Mouse (Mus musculus) midbrain, embryonic 10.5 days (tissue): Measurements from ENCODE around the gene Kcnq1. TPM values are rescaled to one million over a fixed set of nuclear protein-coding genes. Genes with fewer than 3 reads are reported as not detected.

Source experiments
- DNase-seq: peaks from one replicate; pipeline ENCODE4 v3.0.0-alpha.2; 2017; ENCODE audit warnings: low spot score
- H3K27ac ChIP-seq: fragments of 300-500 bp; sonication (generic); replicated peaks from 2 replicates; pipeline ENCODE4 v1.5.1; 2016; ENCODE audit warnings: mild to moderate bottlenecking
- H3K27me3 ChIP-seq: fragments of 300-500 bp; sonication (generic); 2 replicates; pipeline ENCODE4 v1.6.1; 2016; ENCODE audit warnings: low read depth, mild to moderate bottlenecking; ENCODE audit not compliant: poor library complexity, severe bottlenecking
- H3K36me3 ChIP-seq: fragments of 300-500 bp; sonication (generic); 2 replicates; pipeline ENCODE4 v1.6.1; 2016; ENCODE audit warnings: mild to moderate bottlenecking, moderate library complexity
- H3K4me1 ChIP-seq: fragments of 300-500 bp; sonication (generic); 2 replicates; pipeline ENCODE4 v1.6.1; 2016
- H3K4me3 ChIP-seq: fragments of 300-500 bp; sonication (generic); 2 replicates; pipeline ENCODE4 v1.5.1; 2016; ENCODE audit warnings: mild to moderate bottlenecking, moderate library complexity
- H3K9me3 ChIP-seq: fragments of 300-500 bp; sonication (generic); replicated peaks from 2 replicates; pipeline ENCODE4 v1.6.1; 2016; ENCODE audit warnings: mild to moderate bottlenecking
- WGBS: fragments of 180-500 bp; shearing (Covaris S2); methylation state at CpG from one replicate; pipeline ENCODE4 v1.1.7; 2016; 5-methylcytosine and 5-hydroxymethylcytosine counted together
- polyA plus RNA-seq: library from polyadenylated mRNA; unstranded; fragments of >200 nt; fragmentation: Nextera tagmentation; extraction: Ambion mirVana; gene quantifications from 2 replicates; pipeline ENCODE4 v1.2.1, GENCODE M21; 2016

Kcnq1 gene
- polyA plus RNA-seq, 1 experiment from 2014 or later = 0.69 TPM

DNA sequence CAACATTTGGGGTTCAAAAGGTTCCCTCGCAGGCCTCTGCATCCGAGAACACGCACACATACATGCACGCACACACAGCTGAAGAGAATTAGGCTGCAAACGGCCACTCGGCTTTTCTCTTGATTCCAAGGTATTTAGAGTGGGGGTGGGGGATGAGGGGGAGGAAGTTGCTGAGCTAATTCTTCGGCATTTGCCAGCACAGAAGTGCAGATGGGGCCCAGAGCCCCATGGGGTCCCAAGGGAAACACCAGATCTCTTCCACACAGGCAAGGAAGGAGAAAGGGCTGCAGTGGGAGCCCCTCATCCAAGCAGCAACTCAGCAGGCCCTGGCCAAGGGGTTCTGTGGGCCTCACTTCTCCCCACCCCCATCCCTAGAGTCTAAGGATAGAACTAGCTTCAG is 193.9 kb downstream of the Kcnq1 start:
- WGBS = 68% methylated on average over 7 of the region's 7 CpGs
- peaks cover 18% of the 10 kb centered on the region for H3K4me1 ChIP-seq
- peaks cover 14% of the 10 kb centered on the region for H3K9me3 ChIP-seq
- H3K27ac ChIP-seq = peak overlapping the region; percentile 47
- H3K36me3 ChIP-seq = no peaks in the 10 kb centered on the region
- peaks cover 6% of the 10 kb centered on the region; the same call in 1 of the 2 replicates for H3K27me3 ChIP-seq
- H3K4me3 ChIP-seq = no peak overlapping the region
- no peak for DNase-seq

DNA sequence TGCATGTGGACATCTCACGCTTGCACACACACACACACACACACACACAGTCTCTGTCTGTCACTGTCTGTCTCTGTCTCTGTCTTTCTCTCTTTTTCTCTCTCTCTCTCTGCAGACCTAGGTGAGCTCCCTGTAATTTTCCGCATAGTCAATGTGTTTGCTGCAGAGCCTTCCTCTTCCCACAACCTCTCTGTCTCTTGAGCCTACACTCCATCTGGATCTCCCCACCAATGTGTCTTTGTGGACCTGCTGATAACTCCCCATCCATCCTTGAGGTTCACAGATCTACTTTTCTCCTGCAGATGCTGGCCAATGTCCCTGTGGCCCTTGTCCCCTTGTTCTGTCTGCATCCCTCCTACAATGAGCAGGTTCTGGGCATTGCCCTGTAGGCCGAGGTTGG is 194.5 kb downstream of the Kcnq1 start:
- Histone ChIP-seq H3K27ac (peak overlapping the region; percentile 47; the same call in 1 of the 2 replicates), H3K9me3 (peaks cover 8% of the 10 kb centered on the region), H3K36me3 (no peaks in the 10 kb centered on the region), H3K27me3 (peaks cover 6% of the 10 kb centered on the region; the same call in 1 of the 2 replicates), H3K4me3 (no peak overlapping the region), H3K4me1 (peaks cover 19% of the 10 kb centered on the region)
- 89% methylated on average over 3 of the region's 3 CpGs for WGBS
- DNase-seq = no peak

DNA sequence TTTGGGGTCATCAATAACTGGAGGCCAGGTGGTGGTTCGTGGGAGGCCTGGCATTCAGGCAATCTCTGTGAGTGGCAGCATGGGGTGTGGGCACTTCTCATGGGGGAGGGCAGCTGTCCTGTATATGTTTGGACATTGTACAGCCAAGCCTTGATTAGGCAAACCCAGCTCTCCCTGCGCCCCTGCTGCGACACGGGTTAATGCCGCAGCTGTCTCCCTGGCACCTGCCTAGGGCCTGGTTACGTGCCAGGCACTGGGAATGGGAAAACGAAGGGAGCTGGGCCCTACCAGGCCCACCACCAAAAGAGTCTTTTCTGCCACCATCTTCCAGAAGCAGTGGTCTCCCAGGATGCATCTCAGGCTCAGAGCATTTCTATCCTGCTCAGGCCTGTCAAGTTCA is 196.0 kb downstream of the Kcnq1 start:
- Histone ChIP-seq H3K27ac (peak overlapping the region; percentile 20; the same call in 1 of the 2 replicates), H3K27me3 (peaks cover 6% of the 10 kb centered on the region; the same call in 1 of the 2 replicates), H3K9me3 (no peaks in the 10 kb centered on the region), H3K36me3 (no peaks in the 10 kb centered on the region), H3K4me1 (peaks cover 23% of the 10 kb centered on the region), H3K4me3 (no peak overlapping the region)
- 93% methylated on average over 7 of the region's 7 CpGs for WGBS
- DNase-seq = no peak

DNA sequence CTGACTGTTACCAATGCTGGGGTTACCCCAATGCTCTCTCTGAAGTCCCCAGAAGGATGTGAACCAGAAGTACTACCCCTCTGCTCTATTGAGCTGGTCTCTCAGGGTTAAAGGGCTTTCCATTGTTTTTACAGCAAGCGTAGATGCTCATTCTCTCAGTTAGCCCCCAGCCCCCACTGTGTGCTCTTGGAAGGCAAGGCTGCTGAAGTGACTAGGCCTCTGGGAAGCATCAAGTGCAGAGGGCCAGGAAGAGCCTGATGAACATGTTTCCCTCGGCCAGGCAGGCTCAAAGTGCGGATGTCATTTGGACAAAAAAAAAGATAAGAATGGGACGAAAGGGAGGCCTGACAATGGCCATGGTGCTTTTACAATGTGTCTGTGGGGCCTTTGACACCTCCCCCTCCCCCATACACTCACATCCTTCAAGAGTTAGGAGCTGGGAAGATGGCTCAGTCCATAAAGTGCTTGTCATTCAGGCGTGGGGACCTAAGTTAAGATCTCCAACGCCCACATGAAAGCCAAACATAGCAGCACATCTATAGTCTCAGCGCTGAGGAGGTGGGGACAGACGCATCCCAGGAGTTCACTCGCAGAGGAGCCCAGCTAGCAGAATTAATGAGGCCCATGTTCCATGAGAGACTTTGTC is 196.6 kb downstream of the Kcnq1 start:
- Histone ChIP-seq H3K9me3 (no peaks in the 10 kb centered on the region), H3K27ac (0 out of 2 replicates have a peak overlapping the region, but pooled peaks have one; percentile 20), H3K4me1 (peaks cover 23% of the 10 kb centered on the region), H3K27me3 (peaks cover 6% of the 10 kb centered on the region; the same call in 1 of the 2 replicates), H3K4me3 (no peak overlapping the region), H3K36me3 (no peaks in the 10 kb centered on the region)
- no peak for DNase-seq
- 65% methylated on average over 9 of the region's 9 CpGs for WGBS

DNA sequence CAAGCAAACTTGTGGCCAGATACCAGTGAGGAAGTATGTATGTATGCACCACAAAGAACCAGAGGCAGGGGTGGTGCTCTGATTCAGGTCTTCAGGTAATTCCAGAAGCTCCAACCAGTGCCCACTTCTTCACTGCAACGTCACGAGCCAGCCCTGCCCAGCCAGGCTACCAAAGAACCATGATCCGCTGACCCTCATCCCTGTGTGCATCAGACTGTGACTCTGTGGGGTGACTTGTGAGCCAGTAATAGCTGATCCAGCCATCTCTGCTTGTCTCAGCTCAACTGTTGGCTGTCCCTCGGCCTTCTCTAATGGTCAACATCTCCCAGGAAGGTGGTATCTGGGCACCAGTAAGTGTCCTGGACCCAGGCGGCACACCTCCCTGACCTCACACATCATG is 197.4 kb downstream of the Kcnq1 start:
- Histone ChIP-seq H3K27me3 (peaks cover 6% of the 10 kb centered on the region; the same call in 1 of the 2 replicates), H3K9me3 (no peaks in the 10 kb centered on the region), H3K4me1 (peaks cover 23% of the 10 kb centered on the region), H3K36me3 (no peaks in the 10 kb centered on the region), H3K27ac (no peak overlapping the region), H3K4me3 (no peak overlapping the region)
- WGBS = 87% methylated on average over 5 of the region's 5 CpGs
- DNase-seq = no peak

DNA sequence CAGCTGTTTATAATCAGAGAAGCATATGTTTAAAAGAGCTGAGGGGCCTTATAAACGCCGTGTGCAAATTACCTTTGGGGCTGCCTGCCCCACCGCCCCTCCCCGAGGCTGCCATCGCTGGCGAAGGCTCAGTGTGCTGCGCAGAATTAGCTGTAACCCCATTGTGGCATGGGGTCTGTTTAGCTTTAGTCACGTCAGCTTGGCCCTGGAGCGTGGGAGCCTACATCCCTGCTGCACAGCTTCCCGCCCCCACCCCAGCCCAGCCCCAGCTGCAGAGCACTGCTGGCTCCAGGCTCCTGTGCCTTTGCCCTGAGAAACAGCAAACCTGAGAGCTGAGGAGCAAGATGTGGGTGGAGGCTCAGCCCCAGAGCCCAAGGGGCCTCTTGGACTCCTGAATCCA is 199.6 kb downstream of the Kcnq1 start:
- H3K27me3 ChIP-seq = peaks cover 4% of the 10 kb centered on the region; the same call in 1 of the 2 replicates
- H3K36me3 ChIP-seq = no peaks in the 10 kb centered on the region
- no peak for DNase-seq
- H3K4me1 ChIP-seq = peaks cover 30% of the 10 kb centered on the region
- H3K9me3 ChIP-seq = no peaks in the 10 kb centered on the region
- H3K4me3 ChIP-seq = no peak overlapping the region
- 60% methylated on average over 10 of the region's 10 CpGs for WGBS
- H3K27ac ChIP-seq = peak overlapping the region; percentile 60

DNA sequence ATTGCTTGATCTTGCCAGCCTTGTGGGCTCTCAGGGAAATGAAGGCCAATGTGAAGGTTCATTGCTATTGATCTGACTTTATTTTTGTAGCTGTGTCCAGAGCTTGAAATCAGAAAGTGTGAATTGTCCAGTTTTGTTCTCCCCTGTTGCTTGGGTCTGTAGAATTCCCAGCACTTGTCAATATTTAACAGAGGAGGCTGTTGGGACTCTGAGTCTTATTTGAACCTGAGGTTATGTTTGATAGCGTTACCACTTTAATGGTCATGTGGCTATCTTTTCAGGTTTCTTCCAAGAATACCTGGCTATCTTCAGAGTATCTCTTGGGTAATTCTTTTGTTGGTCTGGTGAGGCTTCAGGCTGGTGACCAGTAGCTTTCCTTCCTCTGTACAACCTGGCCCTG is 201.8 kb downstream of the Kcnq1 start:
- WGBS = 93% methylated on average over 1 of the region's 1 CpGs
- no peak overlapping the region for H3K4me3 ChIP-seq
- no peaks in the 10 kb centered on the region; the same call in 1 of the 2 replicates for H3K27me3 ChIP-seq
- H3K4me1 ChIP-seq = peaks cover 20% of the 10 kb centered on the region
- no peak overlapping the region for H3K27ac ChIP-seq
- H3K36me3 ChIP-seq = no peaks in the 10 kb centered on the region
- DNase-seq = no peak
- H3K9me3 ChIP-seq = no peaks in the 10 kb centered on the region

DNA sequence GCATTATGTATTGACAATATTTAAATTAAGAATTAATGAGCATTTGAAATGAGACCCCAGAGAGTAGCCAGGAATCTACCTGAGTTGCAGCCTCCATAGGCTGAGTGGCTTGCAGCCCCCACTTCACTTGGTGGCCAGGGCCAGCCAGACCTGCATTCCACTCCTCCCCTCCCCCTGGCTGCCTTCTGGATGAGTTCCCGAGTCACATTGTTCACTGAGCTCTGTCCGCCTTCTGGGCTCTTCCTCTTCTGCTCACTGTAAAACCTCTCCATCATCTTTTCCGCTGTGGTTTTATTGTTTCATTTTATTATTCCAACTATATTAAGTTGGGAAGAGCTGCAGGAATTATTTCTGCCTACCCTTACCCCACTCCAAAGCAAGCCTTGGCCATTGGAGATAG is 204.1 kb downstream of the Kcnq1 start:
- peaks cover 31% of the 10 kb centered on the region for H3K4me1 ChIP-seq
- H3K4me3 ChIP-seq = no peak overlapping the region
- no peak for DNase-seq
- no peaks in the 10 kb centered on the region for H3K27me3 ChIP-seq
- no peaks in the 10 kb centered on the region for H3K36me3 ChIP-seq
- H3K9me3 ChIP-seq = no peaks in the 10 kb centered on the region
- WGBS = 64% methylated on average over 3 of the region's 3 CpGs
- no peak overlapping the region for H3K27ac ChIP-seq

DNA sequence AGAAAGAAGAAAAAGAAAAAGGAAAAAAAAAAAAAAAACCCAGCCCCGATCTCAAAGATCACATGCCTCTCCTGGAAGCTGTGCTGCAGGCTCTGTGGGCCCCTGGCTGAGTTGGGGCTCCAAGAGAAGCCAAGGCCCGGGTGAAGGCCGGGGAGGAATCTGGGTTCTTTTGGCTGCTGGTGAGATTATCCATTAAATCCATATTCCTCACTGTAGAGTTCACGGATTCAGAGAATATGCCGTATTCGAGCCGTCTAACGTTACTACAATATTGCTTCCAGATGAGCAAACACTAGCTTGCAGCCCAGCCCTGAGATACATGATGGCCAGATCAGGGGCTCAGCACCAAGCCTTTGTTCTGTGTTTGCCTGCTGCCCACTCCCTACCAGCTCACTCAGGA is 204.7 kb downstream of the Kcnq1 start:
- no peaks in the 10 kb centered on the region for H3K9me3 ChIP-seq
- H3K4me3 ChIP-seq = no peak overlapping the region
- H3K27me3 ChIP-seq = no peaks in the 10 kb centered on the region
- peaks cover 30% of the 10 kb centered on the region for H3K4me1 ChIP-seq
- DNase-seq = no peak
- no peak overlapping the region for H3K27ac ChIP-seq
- WGBS = 84% methylated on average over 8 of the region's 8 CpGs
- no peaks in the 10 kb centered on the region for H3K36me3 ChIP-seq

DNA sequence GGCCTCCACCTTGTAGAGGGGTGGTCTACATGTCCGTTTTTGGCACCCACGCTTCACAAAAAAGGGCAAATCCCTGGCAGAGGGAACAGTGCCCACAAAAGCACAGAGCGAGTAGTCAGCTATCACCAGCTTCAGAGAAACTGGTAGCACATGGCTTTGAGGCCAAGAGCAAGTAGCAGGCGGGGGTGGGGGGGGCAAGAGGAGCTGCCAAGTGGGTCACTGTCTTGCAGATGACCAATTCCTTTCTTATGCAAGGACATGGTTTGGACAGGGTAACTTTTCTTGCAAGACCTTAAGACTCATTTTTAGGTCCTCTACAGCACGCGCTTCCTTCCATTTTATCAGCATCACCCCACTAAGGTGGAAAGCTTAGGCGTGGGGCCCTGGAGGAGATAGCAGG is 205.3 kb downstream of the Kcnq1 start:
- DNase-seq = no peak
- Histone ChIP-seq H3K27me3 (no peaks in the 10 kb centered on the region), H3K4me3 (no peak overlapping the region), H3K27ac (no peak overlapping the region), H3K36me3 (no peaks in the 10 kb centered on the region), H3K4me1 (peaks cover 28% of the 10 kb centered on the region), H3K9me3 (no peaks in the 10 kb centered on the region)
- WGBS = 89% methylated on average over 7 of the region's 7 CpGs

DNA sequence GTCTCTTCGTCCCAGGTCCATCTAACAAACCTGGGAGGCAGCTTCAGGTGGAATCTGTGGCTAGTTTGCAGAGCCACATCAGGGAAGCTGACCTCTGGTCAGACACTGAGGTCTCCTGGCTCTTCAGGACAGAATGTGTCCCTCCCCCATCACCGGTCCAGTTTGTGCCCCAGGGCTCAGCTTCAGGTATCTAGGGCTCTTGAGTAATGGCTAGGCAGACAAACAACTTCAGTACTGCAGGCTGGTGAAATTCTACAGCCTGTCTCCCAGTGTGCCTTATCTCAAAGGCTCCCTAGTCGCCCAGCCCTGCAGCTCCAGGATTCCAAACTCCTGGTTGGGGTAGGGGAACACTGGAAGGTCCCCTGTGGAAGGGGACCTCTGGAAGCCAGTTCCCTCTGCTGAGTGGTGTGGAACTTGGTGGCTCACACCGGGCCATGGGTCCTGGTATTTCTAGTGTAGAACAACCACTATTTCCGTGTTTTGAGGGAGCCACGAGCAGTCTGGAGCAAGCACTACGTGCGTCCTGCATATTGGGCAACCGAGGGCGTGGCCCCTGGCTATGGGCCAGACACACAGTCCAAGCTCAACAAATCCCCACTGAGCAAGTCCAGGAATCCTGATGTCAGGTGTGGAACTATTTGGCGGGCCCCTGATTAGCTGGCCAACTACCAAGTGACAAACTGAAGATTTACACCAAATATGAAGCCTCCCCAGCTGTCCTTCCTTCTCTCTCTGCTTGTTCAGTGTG is 207.6 kb downstream of the Kcnq1 start:
- DNase-seq = no peak
- no peak overlapping the region for H3K27ac ChIP-seq
- no peak overlapping the region for H3K4me3 ChIP-seq
- WGBS = 88% methylated on average over 11 of the region's 11 CpGs
- H3K36me3 ChIP-seq = no peaks in the 10 kb centered on the region
- H3K27me3 ChIP-seq = no peaks in the 10 kb centered on the region
- H3K9me3 ChIP-seq = no peaks in the 10 kb centered on the region
- peaks cover 28% of the 10 kb centered on the region for H3K4me1 ChIP-seq

DNA sequence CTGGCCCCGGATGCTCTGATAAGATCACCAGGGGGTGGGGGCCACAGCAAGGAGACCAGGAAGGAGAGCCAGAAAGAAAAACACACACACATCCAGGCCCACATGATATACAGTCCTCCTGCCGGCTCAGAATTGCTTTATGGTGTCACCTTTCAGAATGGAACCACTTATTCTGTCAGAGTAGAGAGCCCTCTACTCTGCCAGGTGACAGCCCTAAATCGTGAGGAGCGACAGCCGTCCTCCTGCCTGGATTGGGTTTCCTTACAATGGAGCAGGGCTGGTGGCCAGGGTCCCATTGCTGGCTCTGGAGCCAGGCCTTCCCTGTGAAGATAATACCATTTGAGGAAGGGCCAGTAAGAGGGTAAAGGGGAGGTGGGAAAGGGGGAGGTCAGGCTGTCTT is 212.3 kb downstream of the Kcnq1 start:
- WGBS = 71% methylated on average over 5 of the region's 5 CpGs
- no peaks in the 10 kb centered on the region for H3K36me3 ChIP-seq
- H3K9me3 ChIP-seq = no peaks in the 10 kb centered on the region
- no peak for DNase-seq
- H3K4me1 ChIP-seq = peaks cover 17% of the 10 kb centered on the region
- no peaks in the 10 kb centered on the region for H3K27me3 ChIP-seq
- H3K4me3 ChIP-seq = no peak overlapping the region
- no peak overlapping the region for H3K27ac ChIP-seq

DNA sequence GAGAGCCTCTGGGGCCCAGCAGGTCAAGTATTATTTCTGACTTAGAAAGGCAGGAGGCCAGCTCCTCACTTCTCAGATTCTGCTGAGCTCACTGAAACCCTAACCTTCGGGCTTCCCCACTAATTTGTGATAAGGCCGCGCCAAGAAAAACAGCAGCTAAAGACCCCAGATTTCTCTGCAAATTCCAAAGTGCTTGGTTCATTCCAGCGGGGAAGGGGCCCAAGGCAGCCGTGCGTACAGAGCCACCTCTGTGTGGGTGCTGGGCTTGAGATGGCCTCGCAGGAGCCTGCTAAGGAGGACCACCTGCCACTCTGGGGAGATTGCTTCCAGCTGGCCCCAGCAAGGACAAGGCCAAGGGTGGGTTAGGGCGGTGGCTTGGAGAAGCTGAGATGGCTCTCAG is 214.2 kb downstream of the Kcnq1 start:
- Histone ChIP-seq H3K4me1 (peaks cover 13% of the 10 kb centered on the region), H3K27me3 (no peaks in the 10 kb centered on the region), H3K9me3 (no peaks in the 10 kb centered on the region), H3K27ac (no peak overlapping the region), H3K36me3 (no peaks in the 10 kb centered on the region), H3K4me3 (no peak overlapping the region)
- DNase-seq = no peak
- 81% methylated on average over 8 of the region's 8 CpGs for WGBS
